Mouse (Mus musculus): Measurements from ENCODE around the gene Tmem150a.

- TF ChIP-seq POLR2A (IDR thresholded peaks at IDR 0.05; ENCODE audit: extremely low read depth, insufficient read depth, low read length) (no peak), CTCF (IDR thresholded peaks at IDR 0.05; ENCODE audit: low read depth, low read length) (no peak)
Observed at GRCm38 (mm10) chr6:72387816-72388215, 32.6 kb downstream of the Tmem150a start.
